Mouse (Mus musculus): ENCODE results near the gene Tpm4.

DNA sequence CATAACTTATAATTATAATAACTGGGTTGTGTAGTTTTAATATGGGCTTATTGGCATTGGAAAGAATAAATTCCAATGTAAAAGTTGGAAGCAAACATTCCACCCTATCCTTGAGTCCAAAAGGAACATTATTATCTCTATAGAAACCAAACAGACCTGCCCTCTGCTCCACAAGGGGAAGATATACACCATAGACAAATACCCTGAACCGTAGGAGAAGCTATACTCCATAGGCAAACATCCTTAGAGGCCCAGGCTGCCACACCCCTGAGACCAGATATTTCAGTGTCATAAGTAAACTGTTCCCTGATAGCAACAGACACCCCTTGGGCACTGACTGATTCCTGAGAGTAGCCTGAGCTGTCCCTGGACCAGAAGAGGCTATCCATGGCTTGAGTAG lies 6.9 kb upstream of the Tpm4 start:
- TF ChIP-seq POLR2A (IDR thresholded peaks at IDR 0.05; ENCODE audit: borderline replicate concordance, extremely low read depth, insufficient read depth, insufficient read length, poor library complexity, severe bottlenecking), result no peak
- TF ChIP-seq CTCF (IDR thresholded peaks at IDR 0.05; ENCODE audit: borderline replicate concordance, extremely low read depth, insufficient read depth, insufficient read length), result no peak
